Mouse (Mus musculus): ENCODE measurements around the gene Ell.

- TF ChIP-seq CTCF (IDR thresholded peaks at IDR 0.05; ENCODE audit: borderline replicate concordance, insufficient read depth, low read length): no peak
- no peak for TF ChIP-seq POLR2A (IDR thresholded peaks at IDR 0.05; ENCODE audit: low read depth, low read length)
Observed at GRCm38 (mm10) chr8:70635527-70635926, 96.3 kb downstream of the Ell start.

Measured in embryonic fibroblast, embryonic 13.5 days (primary cell).